Mouse (Mus musculus) testis, adult 2 months (tissue): ENCODE measurements at regions not wholly inside any gene's neighbourhood (a gene's known extent, or its start where the extent isn't known, plus 50 kb on each side); places are given as distances from the start of the nearest gene placed in this dataset.

Source experiments
- H3K27ac ChIP-seq: fragments of 200-500 bp; 2 replicates; pipeline ENCODE4 v1.5.1; 2012; ENCODE audit warnings: low read depth, low read length; ENCODE audit not compliant: control insufficient read depth, insufficient read depth
- H3K27me3 ChIP-seq: fragments of 200-500 bp; 2 replicates; pipeline ENCODE4 v1.6.1; 2012; ENCODE audit warnings: mild to moderate bottlenecking, low read length, moderate library complexity; ENCODE audit not compliant: control insufficient read depth, insufficient read depth
- H3K36me3 ChIP-seq: fragments of 200-500 bp; 2 replicates; pipeline ENCODE4 v1.6.1; 2012; ENCODE audit warnings: mild to moderate bottlenecking, low read length; ENCODE audit not compliant: control insufficient read depth, insufficient read depth
- H3K4me1 ChIP-seq: fragments of 200-500 bp; 2 replicates; pipeline ENCODE4 v1.6.1; 2012; ENCODE audit warnings: low read length; ENCODE audit not compliant: control insufficient read depth, insufficient read depth
- H3K4me3 ChIP-seq: fragments of 200-500 bp; 2 replicates; pipeline ENCODE4 v1.5.1; 2012; ENCODE audit warnings: low read depth, mild to moderate bottlenecking, low read length, moderate library complexity, mixed read lengths; ENCODE audit not compliant: control insufficient read depth
- CTCF ChIP-seq: fragments of 200-500 bp; IDR thresholded peaks from 2 replicates; pipeline ENCODE4 v1.5.1; 2012; ENCODE audit warnings: low read depth, mild to moderate bottlenecking, inconsistent platforms, low read length, moderate library complexity; ENCODE audit not compliant: control insufficient read depth, insufficient read depth, insufficient replicate concordance
- POLR2A ChIP-seq: fragments of 200-500 bp; IDR thresholded peaks from 2 replicates; pipeline ENCODE4 v1.6.1; 2012; ENCODE audit warnings: low read depth, mild to moderate bottlenecking, inconsistent platforms, low read length, moderate library complexity; ENCODE audit not compliant: control insufficient read depth

DNA sequence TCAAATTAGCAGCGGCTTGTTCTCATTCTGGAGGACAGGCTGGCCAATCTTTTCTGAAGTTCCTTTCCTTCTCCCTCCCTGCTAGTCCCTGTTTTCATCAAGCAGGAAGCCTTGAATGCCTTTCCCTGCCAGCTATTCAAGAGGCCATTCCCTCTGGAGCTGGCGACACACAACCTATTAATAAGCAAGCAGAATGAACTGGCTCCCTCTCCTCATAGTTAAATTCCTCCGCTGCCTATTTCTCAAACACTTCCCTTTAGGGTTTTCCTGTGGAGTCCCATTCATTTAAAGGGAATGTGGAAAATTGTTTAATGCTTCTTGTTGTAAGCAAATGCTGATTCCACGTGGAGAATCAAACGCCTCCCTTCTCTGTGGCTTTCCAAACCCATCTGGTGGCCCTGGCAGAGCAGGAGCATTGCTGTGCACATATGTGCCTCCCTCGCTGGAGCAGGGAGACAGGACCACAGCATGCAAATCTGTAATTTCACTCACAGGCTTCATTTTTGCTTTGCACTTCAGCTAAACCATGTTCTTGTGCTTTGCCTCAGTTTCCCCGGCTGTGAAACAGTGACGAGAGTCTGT is 1573.3 kb upstream of the Gulo start:
- H3K36me3 ChIP-seq, result no peaks in the 10 kb centered on the region
- H3K4me1 ChIP-seq, result no peaks in the 10 kb centered on the region; the same call in 1 of the 2 replicates
- no peak overlapping the region for H3K27ac ChIP-seq
- H3K4me3 ChIP-seq, result no peak overlapping the region
- no peaks in the 10 kb centered on the region for H3K27me3 ChIP-seq
- no peak for TF ChIP-seq POLR2A
- no peak for TF ChIP-seq CTCF

DNA sequence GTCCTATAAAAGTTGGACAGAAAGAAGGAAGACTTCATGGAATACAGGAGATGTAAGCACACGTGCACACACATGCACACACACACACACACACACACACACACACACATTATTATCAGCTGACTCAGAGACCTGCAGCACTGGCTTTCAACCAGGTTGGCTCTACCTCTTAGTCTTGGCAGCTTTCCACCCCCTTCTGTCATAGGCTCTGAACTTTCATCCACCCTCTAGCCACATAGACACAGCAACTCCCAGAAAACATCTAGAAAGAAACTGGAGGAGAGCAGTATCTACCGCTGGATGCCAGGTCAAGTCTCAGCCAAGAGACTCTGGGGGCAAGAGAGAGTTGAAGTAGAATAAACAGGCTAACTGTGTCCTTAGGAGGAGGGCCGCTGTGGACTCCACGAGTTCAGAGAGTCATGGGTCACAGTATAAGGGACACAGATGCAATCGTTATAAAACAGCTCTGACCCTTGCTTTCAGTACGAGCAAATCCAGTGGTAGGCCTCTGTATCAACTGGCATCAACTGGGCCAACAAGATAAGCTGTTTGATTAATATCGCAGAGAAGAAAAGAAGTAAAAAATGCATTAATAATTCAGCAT is 1565.4 kb upstream of the Gulo start:
- Histone ChIP-seq H3K27ac (no peak overlapping the region), H3K4me1 (peaks cover 3% of the 10 kb centered on the region; the same call in 1 of the 2 replicates), H3K36me3 (no peaks in the 10 kb centered on the region), H3K27me3 (no peaks in the 10 kb centered on the region), H3K4me3 (no peak overlapping the region)
- no peak for TF ChIP-seq CTCF
- TF ChIP-seq POLR2A, result no peak

DNA sequence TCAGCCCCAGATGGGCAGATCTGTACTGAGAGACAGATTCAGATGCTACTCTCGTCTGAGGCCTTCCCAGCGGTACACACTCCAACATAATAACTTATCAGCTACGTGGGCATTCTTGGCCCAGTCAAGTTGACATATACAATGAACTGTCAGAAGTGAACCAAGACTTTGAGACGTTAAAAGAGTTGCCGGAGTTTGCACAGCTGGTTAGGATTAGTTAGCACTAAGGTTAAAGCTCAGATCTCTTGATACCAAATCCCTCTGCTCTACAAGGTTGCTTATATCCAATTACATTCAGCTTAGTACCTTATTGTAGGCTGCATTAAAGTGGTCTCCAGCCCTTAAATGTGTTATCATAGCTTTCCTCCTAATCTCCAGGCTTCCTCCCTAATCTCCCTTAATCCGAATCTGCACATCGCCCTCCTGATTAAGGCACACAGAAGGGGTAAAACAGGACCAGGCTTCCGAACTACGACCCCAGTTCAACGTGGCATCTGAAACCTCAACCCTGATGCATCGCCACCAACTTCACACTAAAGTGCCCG is 1564.5 kb upstream of the Gulo start:
- Histone ChIP-seq H3K36me3 (no peaks in the 10 kb centered on the region), H3K27me3 (no peaks in the 10 kb centered on the region), H3K27ac (no peak overlapping the region), H3K4me1 (peaks cover 3% of the 10 kb centered on the region; the same call in 1 of the 2 replicates), H3K4me3 (no peak overlapping the region)
- TF ChIP-seq CTCF (no peak), POLR2A (no peak)

DNA sequence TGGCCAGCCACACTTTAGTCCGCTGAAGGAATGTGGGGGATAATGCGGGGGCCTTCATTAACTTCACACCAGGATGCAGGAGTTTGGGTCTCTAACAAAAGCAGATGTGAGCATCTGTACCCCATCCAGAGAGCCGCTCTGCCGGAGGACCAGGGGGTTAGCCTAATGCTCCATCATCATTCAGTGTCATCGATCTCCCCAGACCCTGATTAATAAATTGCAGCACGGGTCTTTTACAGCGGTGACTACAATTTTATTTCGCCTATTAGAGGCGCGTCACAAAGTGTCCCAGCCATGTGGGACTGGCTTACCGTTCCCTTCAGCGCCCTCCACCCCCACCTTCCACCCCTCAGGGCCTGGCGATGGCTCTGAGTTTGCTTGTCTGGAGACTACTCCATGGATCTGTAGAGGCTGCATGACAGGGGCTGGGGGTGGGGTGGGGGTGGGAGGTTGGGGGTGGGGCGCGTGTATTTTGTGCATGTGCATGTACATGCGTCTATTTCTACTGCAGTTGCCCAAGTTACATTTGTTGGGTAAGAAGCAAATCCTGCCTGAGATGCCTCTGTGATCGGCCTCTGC is 1560.8 kb upstream of the Gulo start:
- Histone ChIP-seq H3K4me1 (no peaks in the 10 kb centered on the region), H3K27me3 (no peaks in the 10 kb centered on the region), H3K27ac (no peak overlapping the region), H3K4me3 (no peak overlapping the region), H3K36me3 (no peaks in the 10 kb centered on the region)
- no peak for TF ChIP-seq POLR2A

DNA sequence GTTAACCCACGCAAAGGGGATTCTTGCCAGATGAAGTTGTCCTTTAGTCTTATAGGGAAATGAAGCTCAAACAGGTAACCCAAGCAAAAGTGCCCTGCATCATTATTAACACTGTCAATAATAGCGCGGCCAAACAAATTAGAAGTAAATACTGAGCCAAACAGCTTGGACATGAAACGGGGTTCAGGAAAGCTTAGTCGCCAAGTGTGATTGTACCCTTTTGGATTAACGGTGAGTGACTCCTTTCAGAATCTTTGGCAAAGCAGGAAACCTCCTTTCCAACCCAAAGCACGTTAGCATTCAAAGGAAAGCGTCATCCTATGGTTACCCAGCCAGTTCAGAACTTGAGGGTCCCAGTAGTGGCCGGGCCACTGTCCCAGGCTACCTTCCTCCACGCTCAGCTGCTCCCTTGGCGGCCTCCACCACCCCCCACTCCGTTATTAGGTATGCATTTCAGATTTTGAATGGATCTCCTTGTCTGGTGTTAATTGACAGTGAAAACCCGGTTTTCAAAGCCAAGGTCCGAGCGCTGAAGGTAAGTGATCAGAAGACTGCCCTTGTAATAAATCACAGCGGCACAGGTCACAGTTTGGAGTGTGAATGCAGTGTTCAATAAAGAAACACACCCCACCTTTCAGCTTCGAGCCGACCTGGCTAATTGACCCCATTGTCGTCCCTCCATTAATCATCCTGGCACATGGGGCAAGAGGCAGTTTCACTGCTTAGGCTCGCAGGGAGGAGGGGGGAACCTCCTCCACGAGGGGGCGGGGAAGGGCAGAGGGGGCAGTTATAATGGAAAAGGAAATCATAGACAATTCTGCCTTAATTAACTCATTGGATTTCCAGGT is 1560.1 kb upstream of the Gulo start:
- no peak overlapping the region for H3K27ac ChIP-seq
- H3K27me3 ChIP-seq, result no peaks in the 10 kb centered on the region
- H3K36me3 ChIP-seq, result no peaks in the 10 kb centered on the region
- TF ChIP-seq POLR2A (no peak), CTCF (no peak)
- H3K4me1 ChIP-seq, result no peaks in the 10 kb centered on the region
- no peak overlapping the region for H3K4me3 ChIP-seq

DNA sequence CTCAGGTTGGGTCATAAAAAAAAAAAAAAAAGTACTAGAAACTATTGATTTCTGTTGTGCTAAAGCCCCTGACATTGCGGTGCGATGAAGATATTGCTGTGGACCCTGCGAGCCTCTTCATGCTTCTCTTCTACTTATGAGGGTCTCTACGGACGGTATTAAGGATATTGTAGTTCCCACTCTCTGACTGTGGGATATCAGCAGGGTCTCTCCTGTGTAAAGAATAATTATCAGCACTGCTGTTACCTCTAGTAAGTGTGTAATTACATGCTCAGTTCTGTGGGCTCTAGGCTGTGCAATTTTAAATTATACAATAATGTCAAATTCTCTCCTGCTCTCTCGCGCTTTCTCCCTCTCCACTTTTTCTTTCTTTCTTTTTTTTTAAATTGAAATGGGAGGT is 1545.9 kb upstream of the Gulo start:
- no peaks in the 10 kb centered on the region for H3K27me3 ChIP-seq
- H3K4me3 ChIP-seq, result no peak overlapping the region
- H3K36me3 ChIP-seq, result no peaks in the 10 kb centered on the region
- no peaks in the 10 kb centered on the region for H3K4me1 ChIP-seq
- no peak overlapping the region for H3K27ac ChIP-seq
- TF ChIP-seq CTCF (no peak), POLR2A (no peak)
